ENCODE assay signal across 8 mouse cellular contexts in genomic region chr2:90745740-90746537, GRCm38 (mm10). TPM values are rescaled to one million over a fixed set of nuclear protein-coding genes. Genes with fewer than 3 reads are reported as not detected.
DNase-seq lines count a peak whose midpoint lies in the region; ATAC-seq and TF ChIP-seq lines count a peak whose summit lies in the region.

No protein-coding gene starts in this region.

- under 1% methylated on average over 54 of the region's 54 CpGs for WGBS in kidney, embryonic 14.5 days
- WGBS in liver, embryonic 11.5 days, result under 1% methylated on average over 54 of the region's 54 CpGs
- WGBS in neural tube, embryonic 14.5 days, result under 1% methylated on average over 54 of the region's 54 CpGs

- no peaks in the 10 kb centered on the region for H3K9me3 ChIP-seq in kidney, embryonic 14.5 days (ENCODE audit: control insufficient read depth, low read length)
- H3K9me3 ChIP-seq in CH12.LX (replicated peaks; ENCODE audit: low read length), result no peaks in the 10 kb centered on the region
- no peaks in the 10 kb centered on the region for H3K9me3 ChIP-seq in liver, embryonic 11.5 days (ENCODE audit: control insufficient read depth, low read length)
- H3K9me3 ChIP-seq in neural tube, embryonic 14.5 days (ENCODE audit: control insufficient read depth, low read length), result no peaks in the 10 kb centered on the region

- no peak for TF ChIP-seq POLR2A in CH12.LX (IDR thresholded peaks at IDR 0.05; ENCODE audit: low read depth, low read length)

- H3K4me3 ChIP-seq in kidney, embryonic 14.5 days (ENCODE audit: low read length), result peak overlapping the region; percentile 96
- peak overlapping the region; percentile 69 to 92 (median 74) for H3K4me3 ChIP-seq in CH12.LX (replicated peaks in 1 of 3; ENCODE audit: low read depth in 2 of 3, low read length in 2 of 3, poor library complexity in 1 of 3)
- H3K4me3 ChIP-seq in liver, embryonic 11.5 days (ENCODE audit: low read depth, low read length), result peak overlapping the region; percentile 87
- H3K4me3 ChIP-seq in neural tube, embryonic 14.5 days (ENCODE audit: low read depth, low read length), result peak overlapping the region; percentile 95

- DNase-seq in kidney, adult 11 months, result no peak
- peak; percentile 47 for DNase-seq in CH12.LX (ENCODE audit: extremely low read depth)
- DNase-seq in adrenal gland, postnatal 36 days, result peak; percentile 52 to 61
- DNase-seq in gastrocnemius, postnatal 14 days, result peak; percentile 39
- no peak for DNase-seq in liver, embryonic 11.5 days (ENCODE audit: low spot score)
- DNase-seq in retina, embryonic 14.5 days (ENCODE audit: low spot score), result no peak

- dilution Hi-C loops in CH12.LX (cut with MboI; ENCODE audit: extremely low pct_ligation_motif_present, extremely low pct_unique_long_range_greater_than_20kb, low sequenced_read_pairs), result no loop called here

- peak overlapping the region; percentile 97 for H3K27ac ChIP-seq in kidney, embryonic 14.5 days (ENCODE audit: low read depth, low read length)
- H3K27ac ChIP-seq in CH12.LX (ENCODE audit: insufficient read depth, low read depth), result peak overlapping the region; percentile 61
- H3K27ac ChIP-seq in liver, embryonic 11.5 days (ENCODE audit: low read depth, low read length), result peak overlapping the region; percentile 93
- peak overlapping the region; percentile 97 for H3K27ac ChIP-seq in neural tube, embryonic 14.5 days (ENCODE audit: low read depth, low read length)

- peak overlapping the region; percentile 62 for H3K4me2 ChIP-seq in kidney, embryonic 14.5 days (replicated peaks; ENCODE audit: low read depth, low read length)
- H3K4me2 ChIP-seq in CH12.LX (ENCODE audit: insufficient read depth, low read depth, poor library complexity, severe bottlenecking), result peak overlapping the region; percentile 84; the same call in 1 of the 2 replicates
- peak overlapping the region; percentile 96 for H3K4me2 ChIP-seq in liver, embryonic 11.5 days
- H3K4me2 ChIP-seq in neural tube, embryonic 14.5 days (ENCODE audit: low read depth, low read length), result peak overlapping the region; percentile 94

- TF ChIP-seq CTCF in CH12.LX (conservative IDR thresholded peaks at IDR 0.05 in 1 of 2, IDR thresholded peaks at IDR 0.05 in 1 of 2; ENCODE audit: low read depth in 2 of 2, low read length in 2 of 2), result no peak

- in situ Hi-C loops in CH12.LX (cut with MboI; ENCODE audit: low pct_ligation_motif_present, low pct_unique_long_range_greater_than_20kb, low sequenced_read_pairs), result no loop called here

- intact Hi-C loops in gastrocnemius, postnatal 14 days (cut with DNase I; ENCODE audit: low total_unique reads), result no loop called here

- ATAC-seq in kidney, embryonic 14.5 days (ENCODE audit: low FRiP score, low TSS enrichment), result peak; percentile 48
- peak; percentile 41 for ATAC-seq in liver, embryonic 11.5 days (replicated peaks; ENCODE audit: low FRiP score)
- ATAC-seq in neural tube, embryonic 14.5 days (ENCODE audit: low read depth), result peak; percentile 35

- peaks cover 25% of the 10 kb centered on the region for H3K36me3 ChIP-seq in kidney, embryonic 14.5 days (ENCODE audit: control insufficient read depth, insufficient read depth, low read length)
- peaks cover 16 to 30% of the 10 kb centered on the region in 2 experiments for H3K36me3 ChIP-seq in CH12.LX (replicated peaks in 1 of 2; ENCODE audit: control insufficient read depth in 1 of 2, insufficient read depth in 1 of 2, low read length in 1 of 2)
- peaks cover 16% of the 10 kb centered on the region for H3K36me3 ChIP-seq in liver, embryonic 11.5 days (ENCODE audit: control insufficient read depth, insufficient read depth, low read length)
- no peaks in the 10 kb centered on the region; the same call in 1 of the 2 replicates for H3K36me3 ChIP-seq in neural tube, embryonic 14.5 days (ENCODE audit: control insufficient read depth, insufficient read depth, low read length)

- peak overlapping the region; percentile 96 for H3K9ac ChIP-seq in kidney, embryonic 14.5 days (ENCODE audit: low read depth, low read length)
- peak overlapping the region; percentile 74 for H3K9ac ChIP-seq in CH12.LX (ENCODE audit: insufficient read depth, low read depth)
- peak overlapping the region; percentile 92 for H3K9ac ChIP-seq in liver, embryonic 11.5 days (ENCODE audit: low read depth, low read length)
- H3K9ac ChIP-seq in neural tube, embryonic 14.5 days (replicated peaks; ENCODE audit: low read depth, low read length), result peak overlapping the region; percentile 95

- TF ChIP-seq EP300 in CH12.LX (IDR thresholded peaks at IDR 0.05; ENCODE audit: low read length), result no peak

- H3K79me2 ChIP-seq in CH12.LX (replicated peaks; ENCODE audit: control insufficient read depth, extremely low read depth, insufficient read depth, poor library complexity, severe bottlenecking), result peaks cover 54% of the 10 kb centered on the region

- peaks cover 13% of the 10 kb centered on the region; the same call in 1 of the 2 replicates for H3K4me1 ChIP-seq in kidney, embryonic 14.5 days (ENCODE audit: control insufficient read depth, insufficient read depth, low read length)
- H3K4me1 ChIP-seq in CH12.LX (ENCODE audit: control insufficient read depth in 1 of 2, insufficient read depth in 2 of 2), result peaks cover 10 to 30% of the 10 kb centered on the region in 2 experiments
- peaks cover 22% of the 10 kb centered on the region for H3K4me1 ChIP-seq in liver, embryonic 11.5 days (replicated peaks; ENCODE audit: control insufficient read depth, insufficient read depth, low read length)
- peaks cover 21% of the 10 kb centered on the region for H3K4me1 ChIP-seq in neural tube, embryonic 14.5 days (ENCODE audit: control insufficient read depth, insufficient read depth, low read length)

- no peak for TF ChIP-seq RAD21 in CH12.LX (IDR thresholded peaks at IDR 0.05; ENCODE audit: low read depth, low read length)

- no peaks in the 10 kb centered on the region for H3K27me3 ChIP-seq in kidney, embryonic 14.5 days (ENCODE audit: control insufficient read depth, insufficient read depth, low read length)
- H3K27me3 ChIP-seq in CH12.LX (replicated peaks), result no peaks in the 10 kb centered on the region
- no peaks in the 10 kb centered on the region for H3K27me3 ChIP-seq in liver, embryonic 11.5 days (replicated peaks; ENCODE audit: control insufficient read depth, insufficient read depth, low read length)
- H3K27me3 ChIP-seq in neural tube, embryonic 14.5 days (ENCODE audit: control insufficient read depth, insufficient read depth, low read length), result no peaks in the 10 kb centered on the region

TF ChIP-seq in CH12.LX, 34 proteins besides CTCF, POLR2A, EP300 and RAD21:
- TF ChIP-seq BHLHE40 (IDR thresholded peaks at IDR 0.05; ENCODE audit: low read depth, low read length) (peak; percentile 53), POLR2AphosphoS2 (IDR thresholded peaks at IDR 0.05; ENCODE audit: low read depth, low read length) (no peak), ZC3H11A (IDR thresholded peaks at IDR 0.05; ENCODE audit: low read depth, low read length) (no peak), RCOR1 (conservative IDR thresholded peaks at IDR 0.05; ENCODE audit: low read depth, low read length) (no peak), MXI1 (IDR thresholded peaks at IDR 0.05; ENCODE audit: low read depth, low read length) (peak; percentile 91), UBTF (IDR thresholded peaks at IDR 0.05; ENCODE audit: low read depth, low read length) (peak; percentile 98), MAX (IDR thresholded peaks at IDR 0.05; ENCODE audit: low read length) (peak; percentile 69; the same call in 1 of the 2 replicates), MYC (IDR thresholded peaks at IDR 0.05; ENCODE audit: low read depth, low read length) (peak; percentile 80), CHD1 (IDR thresholded peaks at IDR 0.05; ENCODE audit: low read depth, low read length) (peak; percentile 91), NRF1 (IDR thresholded peaks at IDR 0.05; ENCODE audit: low read depth, low read length) (no peak), ETS1 (conservative IDR thresholded peaks at IDR 0.05; ENCODE audit: low read depth, low read length) (no peak), MAZ (IDR thresholded peaks at IDR 0.05; ENCODE audit: low read depth, low read length) (no peak), MEF2A (IDR thresholded peaks at IDR 0.05; ENCODE audit: borderline replicate concordance, low read depth, low read length) (0 out of 2 replicates have a peak, but pooled peaks have one; percentile 17), MAFK (IDR thresholded peaks at IDR 0.05; ENCODE audit: insufficient replicate concordance, low read length) (no peak)

RNA-seq across cellular contexts. Expression of gene Fnbp4, which starts 0.8 kb away (rescaled TPM):
- 82.6 and 118 TPM in 2 replicates for polyA plus RNA-seq in kidney, embryonic 14.5 days (2014; fragmentation: Nextera tagmentation; extraction: Ambion mirVana)
- total RNA-seq in CH12.LX (2012; rRNA removed) (33.6 and 41.3 TPM in 2 replicates), CH12.LX (2014; rRNA removed) (48.8 and 54.9 TPM in 2 replicates)
- 66.7 and 74.0 TPM in 2 replicates for polyA plus RNA-seq in CH12.LX (2012; ENCODE audit: insufficient read length, low read depth)
- total RNA-seq in adrenal gland, postnatal 36 days (2021), result 10 to 100 TPM; 46.3 to 52.0 TPM
- total RNA-seq in gastrocnemius, postnatal 14 days (2021), result 10 to 100 TPM; 13.4 to 17.3 TPM
- 94.5 and 102 TPM in 2 replicates for polyA plus RNA-seq in liver, embryonic 11.5 days (2014; fragmentation: Nextera tagmentation; extraction: Ambion mirVana)
- 110 and 128 TPM in 2 replicates for polyA plus RNA-seq in neural tube, embryonic 14.5 days (2014; fragmentation: Nextera tagmentation; extraction: Ambion mirVana)

RNA-seq across cellular contexts. Expression of gene Agbl2, which starts 36.6 kb away (rescaled TPM):
- polyA plus RNA-seq in kidney, embryonic 14.5 days (2014; fragmentation: Nextera tagmentation; extraction: Ambion mirVana), result 0.37 TPM in 2 replicates
- not detected in 2 replicates for total RNA-seq in CH12.LX (2012; rRNA removed)
- total RNA-seq in CH12.LX (2014; rRNA removed), result not detected in 2 replicates
- not detected in 2 replicates for polyA plus RNA-seq in CH12.LX (2012; ENCODE audit: insufficient read length, low read depth)
- 1 to 10 TPM; 1.0 to 1.1 TPM for total RNA-seq in adrenal gland, postnatal 36 days (2021)
- total RNA-seq in gastrocnemius, postnatal 14 days (2021), result under 1 TPM; 0.51 to 0.58 TPM
- polyA plus RNA-seq in liver, embryonic 11.5 days (2014; fragmentation: Nextera tagmentation; extraction: Ambion mirVana), result 0.18 and 0.23 TPM in 2 replicates
- polyA plus RNA-seq in neural tube, embryonic 14.5 days (2014; fragmentation: Nextera tagmentation; extraction: Ambion mirVana), result 0.11 and 0.31 TPM in 2 replicates

Comparison
In these comparisons a context has a peak if more than half of its experiments do, and no peak if none do; other contexts are left out.
1. DNase-seq: peak in CH12.LX (single experiment), adrenal gland, postnatal 36 days (2 of 2) and gastrocnemius, postnatal 14 days (single experiment); none in kidney, adult 11 months (single experiment), liver, embryonic 11.5 days (single experiment) and retina, embryonic 14.5 days (single experiment).
2. Peak in every context shown above with its lines, with median percentiles within 50 percentile points of each other: ATAC-seq, H3K27ac ChIP-seq, H3K4me2 ChIP-seq, H3K4me3 ChIP-seq and H3K9ac ChIP-seq.